Mouse (Mus musculus) stomach, postnatal 0 days (tissue): ENCODE data around the gene Syt8.
A peak's percentile ranks its signal among the peaks of the same experiment; 100 is the strongest.

ENCODE experiments used
- CTCF ChIP-seq: IDR thresholded peaks from 2 replicates; pipeline ENCODE4 v1.5.1; 2016; ENCODE audit warnings: antibody characterized with exemption, low read depth, mild to moderate bottlenecking, moderate library complexity
- EP300 ChIP-seq: optimal IDR thresholded peaks from 2 replicates; pipeline ENCODE3; 2016; ENCODE audit warnings: antibody characterized with exemption

DNA sequence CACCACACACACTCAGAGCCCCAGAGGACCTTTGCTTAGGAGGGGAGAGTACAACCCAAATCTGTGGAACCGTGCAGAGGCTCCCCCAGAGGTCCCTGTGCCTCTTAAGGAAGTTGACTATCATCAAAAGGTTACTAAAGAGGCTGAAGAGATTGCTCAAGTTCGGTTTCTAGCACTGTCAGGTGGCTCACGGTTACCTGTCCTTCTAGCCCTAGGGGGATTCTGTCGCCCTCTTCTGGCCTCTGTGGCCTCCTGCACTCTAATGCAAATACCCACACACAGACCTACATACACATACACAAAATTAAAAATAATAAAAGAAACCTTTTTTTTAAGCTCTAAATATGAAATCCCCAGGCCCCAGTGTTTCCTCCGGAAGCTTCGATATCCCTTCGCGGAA lies 16.0 kb upstream of the Syt8 start:
- TF ChIP-seq EP300 (no peak), CTCF (peak; percentile 32)
